ENCODE assay signal across 10 mouse cellular contexts in genomic region chr10:25430862-25431261, GRCm38 (mm10).
DNase-seq lines count a peak whose midpoint lies in the region; ATAC-seq and TF ChIP-seq lines count a peak whose summit lies in the region.
"Had no signal": no experiment of that assay in that cellular context is flagged by ENCODE, and none has a peak within 500 bp of the region (broad histone marks: within the 10 kb centered on the region; RNA-seq: fewer than 3 reads in every experiment).

No protein-coding gene starts in this region.

- intact Hi-C loops in heart, postnatal 10 days (cut with DNase I): loop anchor here (5.0 kb wide), 1 partner anchor 69 kb away; no protein-coding TSS in a partner anchor

- H3K27ac ChIP-seq in kidney, embryonic 15.5 days: 0 out of 2 replicates have a peak overlapping the region, but pooled peaks have one; percentile 32
- H3K27ac ChIP-seq in kidney, embryonic 16.5 days (ENCODE audit: low read length): no peak overlapping the region
- no peak overlapping the region; the same call in 1 of the 2 replicates for H3K27ac ChIP-seq in embryonic facial prominence, embryonic 11.5 days (replicated peaks; ENCODE audit: low read depth, low read length)
- H3K27ac ChIP-seq in midbrain, postnatal 0 days (ENCODE audit: low read depth, low read length): no peak overlapping the region

- H3K27me3 ChIP-seq in kidney, embryonic 15.5 days: no peaks in the 10 kb centered on the region
- no peaks in the 10 kb centered on the region for H3K27me3 ChIP-seq in kidney, embryonic 16.5 days (ENCODE audit: insufficient read depth, low read length)
- no peaks in the 10 kb centered on the region for H3K27me3 ChIP-seq in embryonic facial prominence, embryonic 11.5 days (ENCODE audit: control insufficient read depth, insufficient read depth, low read length)
- H3K27me3 ChIP-seq in midbrain, postnatal 0 days (ENCODE audit: insufficient read depth, low read length): no peaks in the 10 kb centered on the region

- WGBS in kidney, embryonic 15.5 days: 40% methylated on average over 6 of the region's 6 CpGs
- WGBS in kidney, embryonic 16.5 days: 42% methylated on average over 6 of the region's 6 CpGs
- WGBS in embryonic facial prominence, embryonic 11.5 days: 37% methylated on average over 6 of the region's 6 CpGs
- 66% methylated on average over 6 of the region's 6 CpGs for WGBS in midbrain, postnatal 0 days

- no peak overlapping the region for H3K4me2 ChIP-seq in kidney, embryonic 15.5 days
- H3K4me2 ChIP-seq in kidney, embryonic 16.5 days (replicated peaks; ENCODE audit: low read depth, low read length): no peak overlapping the region
- H3K4me2 ChIP-seq in embryonic facial prominence, embryonic 11.5 days (ENCODE audit: low read depth, low read length): no peak overlapping the region
- no peak overlapping the region for H3K4me2 ChIP-seq in midbrain, postnatal 0 days (ENCODE audit: low read depth, low read length, poor library complexity, severe bottlenecking)

- TF ChIP-seq CTCF in midbrain, postnatal 0 days (IDR thresholded peaks at IDR 0.05): no peak

- H3K4me3 ChIP-seq in kidney, embryonic 15.5 days (replicated peaks): no peak overlapping the region
- H3K4me3 ChIP-seq in kidney, embryonic 16.5 days (ENCODE audit: low read length): no peak overlapping the region
- H3K4me3 ChIP-seq in embryonic facial prominence, embryonic 11.5 days (ENCODE audit: low read depth, low read length): no peak overlapping the region
- H3K4me3 ChIP-seq in midbrain, postnatal 0 days (ENCODE audit: low read depth, low read length): no peak overlapping the region

- no peak overlapping the region for H3K9ac ChIP-seq in kidney, embryonic 15.5 days
- H3K9ac ChIP-seq in kidney, embryonic 16.5 days (replicated peaks; ENCODE audit: low read length): no peak overlapping the region
- 0 out of 2 replicates have a peak overlapping the region, but pooled peaks have one; percentile 18 for H3K9ac ChIP-seq in embryonic facial prominence, embryonic 11.5 days (replicated peaks; ENCODE audit: low read length)
- no peak overlapping the region for H3K9ac ChIP-seq in midbrain, postnatal 0 days (replicated peaks; ENCODE audit: low read length, poor library complexity, severe bottlenecking)

- no peak for ATAC-seq in kidney, embryonic 15.5 days (replicated peaks; ENCODE audit: low FRiP score)
- no peak for ATAC-seq in kidney, embryonic 16.5 days (ENCODE audit: low FRiP score, low TSS enrichment)
- ATAC-seq in embryonic facial prominence, embryonic 11.5 days (replicated peaks; ENCODE audit: insufficient number of reproducible peaks, low FRiP score, low TSS enrichment, low read depth): no peak
- ATAC-seq in midbrain, postnatal 0 days (ENCODE audit: low FRiP score): no peak

- no peaks in the 10 kb centered on the region for H3K9me3 ChIP-seq in kidney, embryonic 15.5 days (replicated peaks)
- H3K9me3 ChIP-seq in kidney, embryonic 16.5 days (ENCODE audit: low read length): no peaks in the 10 kb centered on the region
- no peaks in the 10 kb centered on the region for H3K9me3 ChIP-seq in embryonic facial prominence, embryonic 11.5 days (replicated peaks; ENCODE audit: control insufficient read depth, low read length)
- no peaks in the 10 kb centered on the region for H3K9me3 ChIP-seq in midbrain, postnatal 0 days (ENCODE audit: low read length)

- H3K4me1 ChIP-seq in kidney, embryonic 15.5 days: peaks cover 56% of the 10 kb centered on the region
- peaks cover 63% of the 10 kb centered on the region for H3K4me1 ChIP-seq in kidney, embryonic 16.5 days (ENCODE audit: insufficient read depth, low read length)
- peaks cover 2% of the 10 kb centered on the region; the same call in 1 of the 2 replicates for H3K4me1 ChIP-seq in embryonic facial prominence, embryonic 11.5 days (ENCODE audit: control insufficient read depth, insufficient read depth, low read length)
- no peaks in the 10 kb centered on the region for H3K4me1 ChIP-seq in midbrain, postnatal 0 days (ENCODE audit: insufficient read depth, low read length)

- H3K36me3 ChIP-seq in kidney, embryonic 15.5 days: no peaks in the 10 kb centered on the region
- no peaks in the 10 kb centered on the region for H3K36me3 ChIP-seq in kidney, embryonic 16.5 days (ENCODE audit: insufficient read depth, low read length)
- no peaks in the 10 kb centered on the region for H3K36me3 ChIP-seq in embryonic facial prominence, embryonic 11.5 days (replicated peaks; ENCODE audit: control insufficient read depth, insufficient read depth, low read depth, low read length)
- H3K36me3 ChIP-seq in midbrain, postnatal 0 days (ENCODE audit: insufficient read depth, low read length): no peaks in the 10 kb centered on the region

- DNase-seq in embryonic facial prominence, embryonic 11.5 days (ENCODE audit: low spot score): no peak
- DNase-seq in heart, postnatal 10 days: peak; percentile 53 to 55
- DNase-seq in retina, embryonic 14.5 days (ENCODE audit: low spot score): peak; percentile 50
- DNase-seq in midbrain, postnatal 0 days (ENCODE audit: low spot score): no peak
- no peak for DNase-seq in right cerebral cortex, postnatal 25 days
- no peak for DNase-seq in adrenal gland, postnatal 36 days
- DNase-seq: gastrocnemius, postnatal 10 days; midbrain, embryonic 14.5 days had no signal

Comparison
In these comparisons a context has a peak if more than half of its experiments do, and no peak if none do; other contexts are left out.
1. DNase-seq: peak in heart, postnatal 10 days (2 of 2) and retina, embryonic 14.5 days (single experiment); none in embryonic facial prominence, embryonic 11.5 days (single experiment), midbrain, postnatal 0 days (single experiment), right cerebral cortex, postnatal 25 days (single experiment) and adrenal gland, postnatal 36 days (0 of 2).